Mouse (Mus musculus) kidney, postnatal 10 days (tissue): Measurements from ENCODE around the gene Psmg1.

ENCODE experiments used
- DNase-seq: peaks from one replicate; pipeline ENCODE4 v3.0.0; 2021; ENCODE audit warnings: mixed read lengths

The Psmg1 gene

DNA sequence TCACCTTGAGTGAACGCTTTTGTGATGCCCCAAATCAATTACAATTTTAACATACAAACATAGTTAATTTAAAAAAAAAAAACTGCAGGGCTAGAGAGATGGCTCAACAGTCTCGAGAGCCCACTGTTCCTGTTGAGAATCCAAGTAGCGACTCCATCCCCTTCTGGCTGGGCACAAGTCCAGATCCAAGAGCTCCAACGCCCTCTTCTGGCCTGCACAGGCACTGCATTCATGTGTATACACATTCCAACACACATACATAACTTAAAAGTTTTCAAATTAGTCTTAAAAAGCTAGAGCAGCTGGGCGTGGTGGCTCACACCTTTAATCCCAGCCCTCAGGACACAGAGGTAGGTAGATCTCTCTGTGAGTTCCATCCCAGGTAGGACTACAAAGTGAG lies 34.1 kb downstream of the Psmg1 start:
- DNase-seq: peak; percentile 15

- DNase-seq: no peak
Observed at GRCm38 (mm10) chr16:95955716-95956346, 34.9 kb downstream of the Psmg1 start.

DNA sequence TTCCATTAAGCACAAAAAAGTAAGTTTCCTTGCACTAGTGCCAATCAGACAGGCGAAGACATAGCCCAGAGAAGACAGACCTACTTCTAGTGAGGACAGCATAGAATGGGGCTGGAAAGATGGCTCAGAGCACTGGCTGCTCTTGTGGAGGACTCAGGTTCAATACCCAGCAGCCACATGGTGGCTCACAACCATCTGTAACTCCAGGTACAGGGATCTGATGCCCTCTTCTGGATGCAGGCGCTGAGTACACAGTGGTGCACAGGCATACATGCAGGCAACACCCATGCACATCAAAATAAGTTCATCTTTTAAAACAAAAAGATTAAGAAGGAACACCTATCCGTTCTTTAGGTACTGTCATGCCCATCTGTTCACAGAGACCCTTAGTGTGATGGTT lies 36.4 kb downstream of the Psmg1 start:
- DNase-seq: no peak

- DNase-seq: no peak
Observed at GRCm38 (mm10) chr16:95953159-95953650, 37.6 kb downstream of the Psmg1 start.

DNA sequence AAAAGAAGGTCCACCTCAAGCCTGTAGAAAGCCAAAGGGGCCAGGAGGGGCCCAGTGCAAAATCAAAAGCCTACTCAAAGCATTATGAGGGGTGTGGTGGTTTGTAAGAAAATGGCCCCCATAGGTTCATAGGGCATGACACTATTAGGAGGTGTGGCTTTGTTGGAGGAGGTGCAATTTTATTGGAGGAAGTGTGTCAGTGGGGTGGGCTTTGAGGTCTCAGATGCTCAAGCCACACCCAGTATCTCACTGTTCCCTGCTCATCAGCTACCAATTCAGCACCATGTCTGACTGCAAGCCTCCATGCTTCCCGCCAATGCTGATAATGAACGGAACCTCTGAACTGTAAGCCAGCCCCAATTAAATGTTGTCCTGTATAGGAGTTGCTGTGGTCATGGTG lies 39.3 kb downstream of the Psmg1 start:
- no peak for DNase-seq

- peak; percentile 81 for DNase-seq
Observed at GRCm38 (mm10) chr16:95945389-95946311, 45.1 kb downstream of the Psmg1 start.

DNA sequence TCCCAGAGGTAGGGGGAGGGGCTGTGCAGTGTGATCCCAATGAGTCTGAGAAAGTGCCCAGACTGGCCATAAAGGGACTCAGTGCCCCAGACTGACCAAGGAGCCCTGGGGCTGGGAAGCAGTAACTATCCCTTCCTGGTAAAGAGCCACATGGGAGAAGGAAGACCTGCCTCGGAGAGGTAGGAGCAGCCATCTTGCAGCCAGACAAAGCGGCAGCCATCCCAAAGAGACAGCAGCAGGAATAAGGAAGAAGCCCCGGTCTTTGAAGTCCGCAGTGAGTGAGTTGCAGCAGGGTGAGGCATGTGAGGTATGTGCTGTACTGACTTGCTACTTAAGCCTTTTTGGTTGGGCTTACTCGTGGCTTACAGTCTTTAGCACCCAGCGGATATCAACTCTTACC lies 47.6 kb downstream of the Psmg1 start:
- no peak for DNase-seq

GRCm38 (mm10) chr16:95941575-95941974 lies 49.2 kb downstream of the Psmg1 start:
- no peak for DNase-seq

DNA sequence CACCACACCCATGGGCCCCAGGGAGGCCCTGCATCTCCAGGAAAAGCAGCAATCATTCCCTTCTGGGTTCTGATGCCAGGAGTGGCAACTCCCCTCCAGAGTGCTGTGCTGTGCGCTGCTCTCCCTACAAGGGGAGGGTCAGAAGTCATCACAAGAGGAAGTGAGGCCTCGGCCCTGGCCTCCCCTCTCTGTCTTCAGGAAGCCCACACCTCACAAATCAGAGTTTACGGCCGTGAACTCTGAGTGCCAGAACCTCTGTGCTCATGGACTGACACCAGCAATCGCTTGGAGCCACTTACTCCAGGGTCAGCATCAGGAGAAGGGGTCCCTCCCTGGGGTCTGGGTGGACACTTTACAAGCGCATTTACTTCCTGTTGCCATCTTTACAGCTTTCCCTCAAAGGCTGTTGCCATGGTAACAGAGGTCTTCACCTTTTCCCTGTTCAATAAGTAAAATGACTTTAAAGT lies 55.2 kb downstream of the Psmg1 start:
- DNase-seq: no peak

DNA sequence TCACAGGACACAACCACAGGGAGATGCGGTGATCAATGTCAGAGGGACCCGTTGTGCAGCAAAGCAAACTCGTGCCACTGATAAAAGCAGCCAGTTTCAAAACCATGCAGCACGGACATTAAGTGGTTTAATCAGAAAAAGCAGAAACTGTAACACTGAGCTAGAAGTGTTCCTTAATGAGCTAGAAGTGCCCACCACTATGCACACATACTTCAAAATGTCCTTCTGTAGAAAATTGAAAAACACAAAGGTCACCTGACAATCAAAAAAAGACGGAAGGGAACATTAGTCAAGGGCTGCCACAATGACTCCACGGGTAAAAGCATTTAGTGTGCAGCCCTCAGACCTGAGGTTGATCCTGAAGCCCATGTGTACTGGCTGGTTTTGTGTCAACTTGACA lies 57.9 kb downstream of the Psmg1 start:
- DNase-seq: no peak

DNA sequence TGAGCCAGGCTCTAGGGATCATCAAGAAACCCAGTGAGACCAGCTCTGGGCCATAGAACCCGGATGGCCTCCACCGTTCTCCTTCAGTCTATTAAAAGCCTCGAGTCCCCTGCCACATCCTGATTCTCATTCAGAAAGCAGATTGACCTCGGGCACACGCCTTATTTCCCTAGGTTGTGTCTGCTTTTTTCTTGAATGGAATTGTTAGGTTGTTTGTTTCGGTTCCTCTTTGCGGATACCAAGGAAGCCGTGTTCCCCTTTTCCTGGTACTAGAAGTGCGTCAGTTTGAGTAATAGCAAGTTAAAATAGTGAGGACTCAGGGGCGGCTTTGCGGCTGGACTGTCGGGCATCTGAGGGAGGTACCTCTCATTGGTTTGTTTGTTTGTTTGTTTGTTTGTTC lies 59.3 kb downstream of the Psmg1 start:
- no peak for DNase-seq
